Mouse (Mus musculus): Measurements from ENCODE around the gene Rad23a. TPM values are rescaled to one million over a fixed set of nuclear protein-coding genes. Genes with fewer than 3 reads are reported as not detected.

Rad23a gene
- polyA plus RNA-seq, 1 experiment = 68.0 TPM

DNA sequence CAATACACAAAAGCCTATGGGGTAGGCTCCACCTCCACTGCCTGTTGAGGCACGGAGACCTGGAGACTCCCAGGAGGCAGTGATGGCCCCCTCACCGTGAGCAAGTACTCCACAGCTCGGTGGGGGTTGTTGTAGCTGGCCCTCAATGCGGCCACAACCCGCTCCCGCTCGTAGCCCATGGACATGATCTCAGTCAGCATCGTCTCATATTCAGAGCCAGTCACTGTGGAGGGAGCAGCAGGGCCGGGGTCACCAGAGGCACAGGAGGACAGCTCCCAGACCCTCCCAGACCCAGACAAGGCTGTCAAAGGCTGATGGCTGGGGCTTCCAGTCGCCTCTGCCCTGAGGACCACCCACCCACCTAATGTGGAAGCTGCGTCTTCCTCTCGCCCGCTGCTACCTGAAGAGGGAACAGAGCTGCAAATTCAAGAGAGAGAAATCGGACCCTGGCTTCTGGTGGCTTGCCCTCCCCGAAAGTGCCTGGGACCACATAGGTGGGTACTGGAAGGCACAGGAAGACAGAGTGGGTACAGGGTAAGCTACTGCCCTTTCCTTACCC lies 2.5 kb downstream of the Rad23a start:
- peak overlapping the region; percentile 32; the same call in 1 of the 2 replicates for H3K27ac ChIP-seq (ENCODE audit: insufficient read depth, low read length)
- H3K36me3 ChIP-seq (ENCODE audit: control insufficient read depth, insufficient read depth, low read length, poor library complexity, severe bottlenecking) = peaks cover 67% of the 10 kb centered on the region
- H3K9me3 ChIP-seq (replicated peaks; ENCODE audit: control insufficient read depth, insufficient read depth, low read length, poor library complexity, severe bottlenecking) = no peaks in the 10 kb centered on the region
- H3K4me1 ChIP-seq (ENCODE audit: control insufficient read depth, insufficient read depth, low read length) = peaks cover 1% of the 10 kb centered on the region
- no peak overlapping the region for H3K9ac ChIP-seq (ENCODE audit: low read depth, poor library complexity, severe bottlenecking)
- TF ChIP-seq EP300 (IDR thresholded peaks at IDR 0.05; ENCODE audit: insufficient read depth, low read depth, low read length) (no peak), POLR2A (IDR thresholded peaks at IDR 0.05; ENCODE audit: insufficient read depth, low read length) (no peak), CTCF (IDR thresholded peaks at IDR 0.05; ENCODE audit: low read depth, low read length) (no peak)
- H3K4me3 ChIP-seq (ENCODE audit: low read depth, low read length) = no peak overlapping the region
- H3K27me3 ChIP-seq (ENCODE audit: control insufficient read depth, insufficient read depth, low read length, poor library complexity, severe bottlenecking) = no peaks in the 10 kb centered on the region

DNA sequence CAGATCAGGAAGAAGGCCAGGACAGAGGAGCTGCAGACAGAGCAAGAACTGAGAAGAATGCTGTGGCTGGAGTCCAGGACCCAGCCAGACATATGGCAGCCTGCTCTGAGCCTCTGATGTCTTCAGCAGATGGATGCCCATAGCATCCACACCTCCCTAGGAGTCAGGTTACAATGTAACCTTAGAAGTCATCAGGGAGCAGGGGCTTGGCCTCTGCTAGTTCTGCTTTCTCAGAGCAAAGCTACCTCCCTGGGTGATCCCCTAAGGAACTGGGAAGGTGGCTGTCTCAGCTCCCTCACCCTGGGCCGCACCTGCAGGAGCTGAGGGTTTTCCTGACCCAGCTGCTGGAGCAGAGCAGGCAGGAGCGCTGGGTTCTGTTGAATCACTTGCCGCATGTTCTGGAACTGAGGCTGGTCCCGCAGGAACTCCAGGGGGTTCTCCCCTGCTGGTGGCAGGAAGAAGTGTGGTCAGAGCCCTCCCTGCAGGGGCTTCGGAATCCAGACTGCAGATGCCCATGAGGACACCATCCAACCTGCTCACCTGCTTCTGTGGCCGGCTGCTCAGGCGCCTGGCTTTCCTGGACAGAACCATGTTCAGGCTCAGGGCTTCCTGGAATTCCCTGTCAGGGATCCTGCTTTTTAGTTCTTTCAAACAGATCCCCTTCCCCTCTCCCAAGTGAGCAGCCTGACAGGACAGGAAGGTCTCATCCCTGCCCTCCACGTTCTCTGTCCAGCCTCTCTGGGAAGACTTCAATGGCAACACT lies 3.1 kb downstream of the Rad23a start:
- no peaks in the 10 kb centered on the region for H3K27me3 ChIP-seq (ENCODE audit: control insufficient read depth, insufficient read depth, low read length, poor library complexity, severe bottlenecking)
- peaks cover 61% of the 10 kb centered on the region for H3K36me3 ChIP-seq (ENCODE audit: control insufficient read depth, insufficient read depth, low read length, poor library complexity, severe bottlenecking)
- H3K27ac ChIP-seq (ENCODE audit: insufficient read depth, low read length) = peak overlapping the region; percentile 32; the same call in 1 of the 2 replicates
- H3K9ac ChIP-seq (ENCODE audit: low read depth, poor library complexity, severe bottlenecking) = no peak overlapping the region
- no peaks in the 10 kb centered on the region for H3K9me3 ChIP-seq (replicated peaks; ENCODE audit: control insufficient read depth, insufficient read depth, low read length, poor library complexity, severe bottlenecking)
- no peak overlapping the region for H3K4me3 ChIP-seq (ENCODE audit: low read depth, low read length)
- peaks cover 1% of the 10 kb centered on the region for H3K4me1 ChIP-seq (ENCODE audit: control insufficient read depth, insufficient read depth, low read length)
- TF ChIP-seq EP300 (IDR thresholded peaks at IDR 0.05; ENCODE audit: insufficient read depth, low read depth, low read length) (0 out of 2 replicates have a peak, but pooled peaks have one; percentile 4), CTCF (IDR thresholded peaks at IDR 0.05; ENCODE audit: low read depth, low read length) (no peak)

DNA sequence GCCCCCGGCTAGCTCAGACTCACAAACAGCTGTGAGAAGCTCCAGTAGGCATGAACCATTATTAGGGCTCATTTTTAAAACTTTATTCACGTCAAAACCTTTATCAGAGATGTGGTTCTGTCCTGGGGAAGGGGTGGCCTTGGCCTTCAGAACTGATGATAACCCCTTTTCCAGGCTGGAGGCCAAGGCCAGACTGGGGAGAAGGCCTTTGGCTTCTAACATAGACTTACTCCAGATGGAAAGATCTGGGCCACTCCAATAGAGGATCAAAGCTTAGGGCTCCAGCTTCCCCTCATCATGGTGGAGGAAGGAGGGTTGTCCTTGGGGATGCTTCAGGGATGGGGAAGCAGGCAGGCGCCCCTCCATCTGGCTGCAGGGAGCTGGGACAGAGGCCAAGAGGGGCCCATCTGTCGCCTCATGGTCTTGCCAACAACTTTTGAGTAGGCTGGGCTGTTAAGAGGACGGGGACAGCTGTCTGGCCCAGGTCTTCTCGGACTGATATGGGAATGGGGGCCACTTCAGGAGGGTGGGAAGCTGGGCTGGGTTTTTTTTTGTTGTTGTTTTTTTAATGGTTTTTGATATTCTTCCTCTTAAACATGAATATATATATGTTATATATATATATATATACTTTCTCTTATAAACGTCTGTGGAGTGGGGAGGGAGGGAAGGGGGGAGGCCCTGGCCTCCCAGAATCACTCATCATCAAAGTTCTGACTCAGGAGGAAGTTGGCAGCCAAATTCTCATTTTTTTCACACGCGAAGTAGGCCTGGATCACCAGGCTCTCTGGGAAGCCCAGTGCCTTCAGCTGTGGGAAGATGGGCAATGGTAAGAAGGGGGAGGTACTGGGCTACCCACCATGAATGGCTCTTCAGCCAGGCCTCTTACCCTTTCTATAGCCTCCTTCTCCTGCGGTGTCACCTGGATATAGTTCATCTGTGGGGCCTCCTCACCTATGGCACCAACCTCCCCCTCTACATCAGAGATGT lies 5.3 kb downstream of the Rad23a start:
- peaks cover 1% of the 10 kb centered on the region for H3K4me1 ChIP-seq (ENCODE audit: control insufficient read depth, insufficient read depth, low read length)
- no peak for TF ChIP-seq EP300 (IDR thresholded peaks at IDR 0.05; ENCODE audit: insufficient read depth, low read depth, low read length)
- TF ChIP-seq CTCF (IDR thresholded peaks at IDR 0.05; ENCODE audit: low read depth, low read length) = no peak
- no peak for TF ChIP-seq POLR2A (IDR thresholded peaks at IDR 0.05; ENCODE audit: insufficient read depth, low read length)
- no peak overlapping the region for H3K27ac ChIP-seq (ENCODE audit: insufficient read depth, low read length)
- peaks cover 50% of the 10 kb centered on the region for H3K36me3 ChIP-seq (ENCODE audit: control insufficient read depth, insufficient read depth, low read length, poor library complexity, severe bottlenecking)
- H3K4me3 ChIP-seq (ENCODE audit: low read depth, low read length) = no peak overlapping the region
- no peaks in the 10 kb centered on the region for H3K9me3 ChIP-seq (replicated peaks; ENCODE audit: control insufficient read depth, insufficient read depth, low read length, poor library complexity, severe bottlenecking)
- H3K9ac ChIP-seq (ENCODE audit: low read depth, poor library complexity, severe bottlenecking) = no peak overlapping the region
- H3K27me3 ChIP-seq (ENCODE audit: control insufficient read depth, insufficient read depth, low read length, poor library complexity, severe bottlenecking) = no peaks in the 10 kb centered on the region

DNA sequence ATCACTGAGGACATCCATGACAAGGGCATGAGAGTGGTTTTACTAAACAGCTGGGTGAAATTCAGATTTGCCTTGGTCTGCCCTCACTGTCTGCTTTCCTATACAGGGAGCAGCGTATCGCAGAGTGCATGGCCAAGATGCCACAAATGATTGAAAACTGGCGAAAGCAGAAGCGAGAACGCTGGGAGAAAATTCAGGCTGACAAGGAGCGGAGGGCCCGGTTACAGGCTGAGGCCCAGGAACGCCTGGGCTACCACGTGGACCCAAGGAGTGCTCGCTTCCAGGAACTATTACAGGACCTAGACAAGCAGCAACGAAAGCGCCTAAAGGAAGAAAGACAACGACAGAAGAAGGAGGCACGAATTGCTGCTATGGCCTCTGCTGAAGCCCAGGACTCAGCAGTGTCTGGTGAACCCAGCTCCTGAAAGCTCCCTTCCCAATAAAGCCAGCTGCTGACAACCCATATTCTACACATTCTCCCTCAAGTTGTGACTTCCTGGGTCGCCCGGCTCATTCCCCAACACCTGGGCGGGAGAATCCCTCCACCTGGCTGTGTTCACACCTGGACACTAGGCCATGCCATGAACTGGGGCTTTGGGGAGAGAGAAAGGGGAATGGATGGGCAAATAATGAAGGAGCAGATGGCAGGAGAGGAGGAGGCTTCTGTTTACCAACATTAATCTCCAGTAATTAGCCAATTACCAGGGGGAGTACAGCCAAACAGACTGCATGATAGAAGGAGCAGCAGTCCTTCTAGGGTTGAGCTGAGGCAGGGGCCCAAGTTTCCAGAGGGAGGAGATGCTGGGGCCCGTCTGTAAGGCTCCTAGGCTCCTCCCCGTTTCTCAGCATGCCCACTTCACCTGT lies 6.2 kb downstream of the Rad23a start:
- Histone ChIP-seq H3K9ac (ENCODE audit: low read depth, poor library complexity, severe bottlenecking) (no peak overlapping the region), H3K27me3 (ENCODE audit: control insufficient read depth, insufficient read depth, low read length, poor library complexity, severe bottlenecking) (no peaks in the 10 kb centered on the region), H3K4me3 (ENCODE audit: low read depth, low read length) (no peak overlapping the region), H3K9me3 (replicated peaks; ENCODE audit: control insufficient read depth, insufficient read depth, low read length, poor library complexity, severe bottlenecking) (no peaks in the 10 kb centered on the region), H3K4me1 (ENCODE audit: control insufficient read depth, insufficient read depth, low read length) (peaks cover 1% of the 10 kb centered on the region), H3K27ac (ENCODE audit: insufficient read depth, low read length) (no peak overlapping the region), H3K36me3 (ENCODE audit: control insufficient read depth, insufficient read depth, low read length, poor library complexity, severe bottlenecking) (peaks cover 50% of the 10 kb centered on the region)
- TF ChIP-seq POLR2A (IDR thresholded peaks at IDR 0.05; ENCODE audit: insufficient read depth, low read length) (no peak), EP300 (IDR thresholded peaks at IDR 0.05; ENCODE audit: insufficient read depth, low read depth, low read length) (no peak), CTCF (IDR thresholded peaks at IDR 0.05; ENCODE audit: low read depth, low read length) (no peak)

Measured in ES-Bruce4 (cell line).